Mouse (Mus musculus): ENCODE data around the gene Nup205.

DNA sequence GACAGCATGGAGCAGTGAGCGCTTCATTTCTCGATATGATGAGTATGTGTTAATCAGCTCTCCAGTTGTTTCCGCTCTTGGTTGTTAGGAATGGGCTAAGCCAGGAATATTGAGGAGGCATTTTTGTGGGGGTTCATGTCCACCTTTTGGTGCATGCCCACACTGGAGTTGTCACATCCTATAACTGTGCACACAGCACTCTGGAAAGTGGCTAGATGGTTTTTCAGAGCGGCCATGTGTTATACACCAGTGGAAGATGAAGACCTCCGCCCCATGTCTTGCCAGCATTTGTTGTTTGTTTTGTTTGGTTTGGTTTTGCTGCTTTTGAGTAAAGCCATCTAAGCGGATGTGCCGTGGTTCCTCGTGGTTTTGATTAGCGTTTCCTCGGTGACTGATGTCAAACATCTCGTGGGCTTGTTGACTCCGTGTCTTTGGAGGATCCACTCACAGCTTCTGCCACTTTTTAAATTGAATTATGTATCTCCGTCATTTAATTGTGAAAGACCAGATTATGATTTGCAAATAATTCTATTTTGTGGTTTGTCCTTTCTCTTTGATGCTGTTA, 80.5 kb downstream of the Nup205 start:
- TF ChIP-seq POLR2A (IDR thresholded peaks at IDR 0.05; ENCODE audit: insufficient read length, low read depth): no peak
- no peak for TF ChIP-seq POLR2AphosphoS2 (IDR thresholded peaks at IDR 0.05; ENCODE audit: insufficient read length, low read depth)
- TF ChIP-seq MYOG (IDR thresholded peaks at IDR 0.05; ENCODE audit: control insufficient read depth in 1 of 3, insufficient read depth in 1 of 3, insufficient read length in 2 of 3, low read depth in 2 of 3): no peak
- TF ChIP-seq E2F4 (IDR thresholded peaks at IDR 0.05; ENCODE audit: insufficient read depth): no peak
